11 mouse cellular contexts compared by ENCODE assay signal in the genomic region with DNA sequence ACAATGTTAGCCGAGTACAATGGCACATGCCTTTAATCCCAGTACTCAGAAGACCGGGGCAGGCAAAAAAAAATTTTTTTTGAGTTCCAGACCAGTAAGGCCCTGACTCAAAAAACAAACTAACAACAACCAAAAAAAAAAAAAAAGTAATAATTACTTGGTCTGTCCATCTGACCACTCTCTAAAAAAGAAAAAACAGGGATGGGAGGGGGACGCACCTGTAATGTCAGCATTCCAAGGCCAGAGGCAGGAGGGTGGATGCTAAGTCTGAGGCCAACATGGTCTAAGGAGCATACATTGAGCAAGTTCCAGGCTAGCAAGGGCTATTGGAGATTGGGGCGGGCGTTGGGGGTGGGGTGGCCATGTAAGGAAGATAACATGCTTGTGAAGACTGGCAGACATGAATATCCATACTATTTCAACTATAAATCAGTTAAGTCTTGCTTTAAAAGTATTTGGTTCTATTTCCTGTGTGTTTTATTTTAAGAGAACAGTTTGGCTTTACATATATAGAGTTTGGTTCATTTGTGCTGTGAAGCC. TPM values are rescaled to one million over a fixed set of nuclear protein-coding genes. Genes with fewer than 3 reads are reported as not detected.
DNase-seq lines count a peak whose midpoint lies in the region; ATAC-seq and TF ChIP-seq lines count a peak whose summit lies in the region.
"Had no signal": no experiment of that assay in that cellular context is flagged by ENCODE, and none has a peak within 500 bp of the region (broad histone marks: within the 10 kb centered on the region; RNA-seq: fewer than 3 reads in every experiment).

No protein-coding gene starts in this region.

- no peaks in the 10 kb centered on the region for H3K27me3 ChIP-seq in heart, embryonic 13.5 days (replicated peaks)
- no peaks in the 10 kb centered on the region for H3K27me3 ChIP-seq in forebrain, embryonic 15.5 days
- no peaks in the 10 kb centered on the region for H3K27me3 ChIP-seq in liver, postnatal 0 days (ENCODE audit: insufficient read depth, low read length)

- peak overlapping the region; percentile 81 for H3K4me3 ChIP-seq in heart, embryonic 13.5 days
- H3K4me3 ChIP-seq in forebrain, embryonic 15.5 days: 0 out of 2 replicates have a peak overlapping the region, but pooled peaks have one; percentile 99
- H3K4me3 ChIP-seq in liver, postnatal 0 days (ENCODE audit: low read depth, low read length): peak overlapping the region; percentile 94

- 80% methylated on average over 5 of the region's 5 CpGs for WGBS in heart, embryonic 13.5 days
- WGBS in forebrain, embryonic 15.5 days: 90% methylated on average over 5 of the region's 5 CpGs
- 79% methylated on average over 5 of the region's 5 CpGs for WGBS in liver, postnatal 0 days (ENCODE audit: insufficient replicate concordance)

- no peak for TF ChIP-seq EP300 in liver, postnatal 0 days (IDR thresholded peaks at IDR 0.05; ENCODE audit: low read depth)

- peaks cover 2% of the 10 kb centered on the region; the same call in 1 of the 2 replicates for H3K36me3 ChIP-seq in heart, embryonic 13.5 days
- no peaks in the 10 kb centered on the region for H3K36me3 ChIP-seq in forebrain, embryonic 15.5 days
- H3K36me3 ChIP-seq in liver, postnatal 0 days (replicated peaks; ENCODE audit: insufficient read depth, low read length): no peaks in the 10 kb centered on the region

- peaks cover 10% of the 10 kb centered on the region for H3K4me1 ChIP-seq in heart, embryonic 13.5 days
- H3K4me1 ChIP-seq in forebrain, embryonic 15.5 days: peaks cover 15% of the 10 kb centered on the region
- peaks cover 13% of the 10 kb centered on the region for H3K4me1 ChIP-seq in liver, postnatal 0 days (ENCODE audit: insufficient read depth)

- no peak for DNase-seq in heart, adult 18-20 months
- DNase-seq in ES-CJ7 (ENCODE audit: low read depth, low spot score): peak; percentile 14
- no peak for DNase-seq in liver, postnatal 0 days
- no peak for DNase-seq in right cerebral cortex, postnatal 36 days (ENCODE audit: low spot score in 2 of 2)
- no peak for DNase-seq in left cerebral cortex, adult 18-20 months (ENCODE audit: low spot score in 2 of 2)
- DNase-seq in ovary, postnatal 36 days (ENCODE audit: low spot score): no peak
- DNase-seq: gastrocnemius, postnatal 10 days had no signal

- peak overlapping the region; percentile 75 for H3K4me2 ChIP-seq in heart, embryonic 13.5 days
- no peak overlapping the region for H3K4me2 ChIP-seq in forebrain, embryonic 15.5 days (replicated peaks)
- peak overlapping the region; percentile 84 for H3K4me2 ChIP-seq in liver, postnatal 0 days (ENCODE audit: low read depth, low read length)

- no peak for ATAC-seq in heart, embryonic 13.5 days (ENCODE audit: extremely low read depth, insufficient number of reproducible peaks, low FRiP score, low TSS enrichment)
- no peak for ATAC-seq in forebrain, embryonic 15.5 days (replicated peaks)
- ATAC-seq in liver, postnatal 0 days: no peak
- ATAC-seq: CD4-positive, CD25-positive, alpha-beta regulatory T cell, adult 4 months had no signal

- H3K27ac ChIP-seq in heart, embryonic 13.5 days (replicated peaks): no peak overlapping the region
- no peak overlapping the region for H3K27ac ChIP-seq in forebrain, embryonic 15.5 days (replicated peaks)
- no peak overlapping the region for H3K27ac ChIP-seq in liver, postnatal 0 days (ENCODE audit: low read depth)

- H3K9ac ChIP-seq in heart, embryonic 13.5 days: no peak overlapping the region
- no peak overlapping the region for H3K9ac ChIP-seq in forebrain, embryonic 15.5 days (replicated peaks)
- H3K9ac ChIP-seq in liver, postnatal 0 days (replicated peaks): no peak overlapping the region

- TF ChIP-seq CTCF in liver, postnatal 0 days (IDR thresholded peaks at IDR 0.05; ENCODE audit: low read depth): no peak

- no peaks in the 10 kb centered on the region for H3K9me3 ChIP-seq in heart, embryonic 13.5 days
- no peaks in the 10 kb centered on the region for H3K9me3 ChIP-seq in forebrain, embryonic 15.5 days
- H3K9me3 ChIP-seq in liver, postnatal 0 days (ENCODE audit: low read length): no peaks in the 10 kb centered on the region

RNA-seq across cellular contexts. Expression of gene Gm10306, which starts 1.3 kb away (rescaled TPM):
- polyA plus RNA-seq in heart, embryonic 13.5 days (2015; fragmentation: Nextera tagmentation; extraction: Ambion mirVana): not detected in 2 replicates
- not detected for total RNA-seq in heart, adult 18-20 months (2021)
- polyA plus RNA-seq in forebrain, embryonic 15.5 days (2015; fragmentation: Nextera tagmentation; extraction: Ambion mirVana): 0.41 TPM in 1 of 2 replicates, not detected in the other
- 0.34 TPM in 1 of 2 replicates, not detected in the other for polyA plus RNA-seq in liver, postnatal 0 days (2015; fragmentation: Nextera tagmentation; extraction: Ambion mirVana)
- not detected for total RNA-seq in left cerebral cortex, adult 18-20 months (2021)
- total RNA-seq: gastrocnemius, postnatal 10 days; layer of hippocampus, adult 18-20 months had no signal
- polyA plus RNA-seq: CD4-positive, CD25-positive, alpha-beta regulatory T cell, adult 4 months had no signal

RNA-seq across cellular contexts. Expression of gene Caap1, which starts 1.6 kb away (rescaled TPM):
- polyA plus RNA-seq in heart, embryonic 13.5 days (2015; fragmentation: Nextera tagmentation; extraction: Ambion mirVana): 10.1 and 11.1 TPM in 2 replicates
- 1 to 10 TPM; 2.7 to 3.6 TPM for total RNA-seq in heart, adult 18-20 months (2021)
- 20.9 and 25.5 TPM in 2 replicates for polyA plus RNA-seq in forebrain, embryonic 15.5 days (2015; fragmentation: Nextera tagmentation; extraction: Ambion mirVana)
- polyA plus RNA-seq in liver, postnatal 0 days (2015; fragmentation: Nextera tagmentation; extraction: Ambion mirVana): 6.9 TPM in 2 replicates
- 10 to 100 TPM in 1 of 2 experiments, 1 to 10 TPM in 1; 9.9 to 10.5 TPM for total RNA-seq in left cerebral cortex, adult 18-20 months (2021)

RNA-seq across cellular contexts. Expression of gene Plaa, which starts 48.0 kb away (rescaled TPM):
- polyA plus RNA-seq in heart, embryonic 13.5 days (2015; fragmentation: Nextera tagmentation; extraction: Ambion mirVana): 47.4 and 52.6 TPM in 2 replicates
- 10 to 100 TPM; 44.0 to 51.0 TPM for total RNA-seq in heart, adult 18-20 months (2021)
- polyA plus RNA-seq in forebrain, embryonic 15.5 days (2015; fragmentation: Nextera tagmentation; extraction: Ambion mirVana): 78.6 and 82.3 TPM in 2 replicates
- polyA plus RNA-seq in liver, postnatal 0 days (2015; fragmentation: Nextera tagmentation; extraction: Ambion mirVana): 26.4 and 27.7 TPM in 2 replicates
- total RNA-seq in left cerebral cortex, adult 18-20 months (2021): 10 to 100 TPM; 40.5 to 41.5 TPM

RNA-seq across cellular contexts. Expression of gene Ift74, which starts 59.3 kb away (rescaled TPM):
- 12.7 and 14.7 TPM in 2 replicates for polyA plus RNA-seq in heart, embryonic 13.5 days (2015; fragmentation: Nextera tagmentation; extraction: Ambion mirVana)
- total RNA-seq in heart, adult 18-20 months (2021): 1 to 10 TPM; 3.2 to 4.5 TPM
- 29.2 and 29.7 TPM in 2 replicates for polyA plus RNA-seq in forebrain, embryonic 15.5 days (2015; fragmentation: Nextera tagmentation; extraction: Ambion mirVana)
- 4.2 and 4.4 TPM in 2 replicates for polyA plus RNA-seq in liver, postnatal 0 days (2015; fragmentation: Nextera tagmentation; extraction: Ambion mirVana)
- total RNA-seq in left cerebral cortex, adult 18-20 months (2021): 10 to 100 TPM; 24.4 to 26.1 TPM
